Mouse (Mus musculus) limb, embryonic 14.5 days (tissue): ENCODE measurements around the gene H2-M10.2. TPM values are rescaled to one million over a fixed set of nuclear protein-coding genes. Genes with fewer than 3 reads are reported as not detected.

Source experiments
- ATAC-seq: fragments of 200-750 bp; cut with Nextera tagmentation; 2 replicates; pipeline ENCODE4 v1.8.0; 2017; ENCODE audit warnings: low read depth, moderate number of reproducible peaks, moderate TSS enrichment; ENCODE audit not compliant: low FRiP score
- DNase-seq: peaks from one replicate; pipeline ENCODE4 v3.0.0-alpha.2; 2015; ENCODE audit warnings: low spot score
- H3K27ac ChIP-seq: fragments of 300-500 bp; sonication (generic); replicated peaks from 2 replicates; pipeline ENCODE4 v1.5.1; 2014; ENCODE audit warnings: low read depth, mild to moderate bottlenecking, low read length, moderate library complexity, mixed read lengths
- H3K27me3 ChIP-seq: fragments of 300-500 bp; sonication (generic); 2 replicates; pipeline ENCODE4 v1.6.1; 2014; ENCODE audit warnings: low read length, mixed read lengths; ENCODE audit not compliant: control insufficient read depth, insufficient read depth
- H3K36me3 ChIP-seq: fragments of 300-500 bp; sonication (generic); 2 replicates; pipeline ENCODE4 v1.6.1; 2014; ENCODE audit warnings: mild to moderate bottlenecking, low read length, moderate library complexity, mixed read lengths; ENCODE audit not compliant: control insufficient read depth, insufficient read depth
- H3K4me1 ChIP-seq: fragments of 300-500 bp; sonication (generic); 2 replicates; pipeline ENCODE4 v1.6.1; 2014; ENCODE audit warnings: antibody characterized with exemption, low read length, mixed read lengths; ENCODE audit not compliant: control insufficient read depth, insufficient read depth
- H3K4me2 ChIP-seq: fragments of 300-500 bp; sonication (generic); replicated peaks from 2 replicates; pipeline ENCODE4 v1.6.1; 2014; ENCODE audit warnings: low read depth, mild to moderate bottlenecking, low read length, moderate library complexity; ENCODE audit not compliant: severe bottlenecking
- H3K4me3 ChIP-seq: fragments of 300-500 bp; sonication (generic); replicated peaks from 2 replicates; pipeline ENCODE4 v1.5.1; 2014; ENCODE audit warnings: low read length
- H3K9ac ChIP-seq: fragments of 300-500 bp; sonication (generic); 2 replicates; pipeline ENCODE4 v1.6.1; 2014; ENCODE audit warnings: mild to moderate bottlenecking, low read depth, low read length, moderate library complexity; ENCODE audit not compliant: severe bottlenecking
- H3K9me3 ChIP-seq: fragments of 300-500 bp; sonication (generic); 2 replicates; pipeline ENCODE4 v1.6.1; 2016; ENCODE audit warnings: low read length; ENCODE audit not compliant: control insufficient read depth
- POLR2A ChIP-seq: fragments of 200-500 bp; IDR thresholded peaks from 2 replicates; pipeline ENCODE4 v1.8.0; 2012; ENCODE audit warnings: inconsistent platforms, mild to moderate bottlenecking, moderate library complexity, borderline replicate concordance; ENCODE audit not compliant: insufficient read depth, insufficient read length; ENCODE audit errors: extremely low read depth
- WGBS: fragments of 180-500 bp; shearing (Covaris S2); extraction: QIAGEN DNeasy Blood & Tissue Kit; methylation state at CpG from one replicate; pipeline ENCODE4 v1.1.7; 2014; 5-methylcytosine and 5-hydroxymethylcytosine counted together
- polyA plus RNA-seq, 2 experiments: library from polyadenylated mRNA; depleted of rRNA in 1 of 2; stranded (reverse) in 1 of 2; unstranded in 1 of 2; fragments of >200 nt; fragmentation: Nextera tagmentation in 1 of 2; extraction: Ambion mirVana in 1 of 2; gene quantifications; 2 replicates each; pipeline versions ENCODE4 v1.2.1 to v1.2.3; 2012 to 2014

Gene H2-M10.2
- polyA plus RNA-seq (2012; rRNA removed) (not detected in 2 replicates), polyA plus RNA-seq (2014; fragmentation: Nextera tagmentation; extraction: Ambion mirVana) (not detected in 2 replicates)

DNA sequence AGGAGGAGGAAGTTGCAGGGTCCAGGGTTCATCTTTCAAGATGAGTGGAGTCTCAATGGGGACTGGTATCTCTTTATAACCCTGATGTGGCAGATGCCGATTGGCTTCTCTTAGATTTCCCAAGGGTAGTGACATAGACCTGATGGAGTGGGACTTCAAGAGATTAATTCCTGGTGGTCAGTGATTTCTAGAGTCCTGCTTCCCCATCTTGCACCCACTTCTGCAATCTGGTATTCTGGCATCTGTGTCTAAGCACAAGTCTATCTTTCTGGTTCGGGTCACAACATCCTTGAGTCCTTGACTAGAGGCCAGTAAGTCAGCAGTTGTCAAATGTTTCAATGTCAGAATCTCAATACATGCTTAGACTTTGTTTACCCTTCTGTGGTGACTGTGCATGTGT is at the start of gene H2-M10.2:
TSS of gene H2-M10.2 (minus strand) at position 101 of the 400 bp plus-strand sequence.
- 86% methylated on average over 2 of the region's 2 CpGs for WGBS
- H3K9me3 ChIP-seq: peaks cover 10% of the 10 kb centered on the region; the same call in 1 of the 2 replicates
- DNase-seq (no peak), ATAC-seq (no peak)
- no peak within 1 kb of the TSS for H3K9ac ChIP-seq
- no peak within 1 kb of the TSS for H3K4me2 ChIP-seq
- H3K36me3 ChIP-seq: peaks cover 8% of the 10 kb centered on the region
- H3K27me3 ChIP-seq: no peaks in the 10 kb centered on the region
- no peaks in the 10 kb centered on the region for H3K4me1 ChIP-seq
- TF ChIP-seq POLR2A: no peak
- H3K4me3 ChIP-seq: no peak within 1 kb of the TSS
- H3K27ac ChIP-seq: no peak within 1 kb of the TSS

- TF ChIP-seq POLR2A: no peak
- no peak for DNase-seq
- Histone ChIP-seq H3K36me3 (no peaks in the 10 kb centered on the region), H3K4me3 (no peak within 1 kb of the TSS), H3K4me1 (no peaks in the 10 kb centered on the region), H3K27ac (no peak within 1 kb of the TSS), H3K27me3 (no peaks in the 10 kb centered on the region), H3K9ac (no peak within 1 kb of the TSS), H3K9me3 (no peaks in the 10 kb centered on the region), H3K4me2 (no peak within 1 kb of the TSS)
- 82% methylated on average over 4 of the region's 4 CpGs for WGBS
- ATAC-seq: no peak
These were observed 39.8 kb upstream of the H2-M10.2 start, which contains the start of gene H2-M10.1 for GRCm38 (mm10) chr17:36326055-36326454. Gene H2-M10.1, minus strand, starts transcription at chr17:36326155.

- Histone ChIP-seq H3K27me3 (no peaks in the 10 kb centered on the region), H3K9me3 (no peaks in the 10 kb centered on the region), H3K27ac (no peak overlapping the region), H3K4me3 (peak overlapping the region; percentile 49), H3K4me2 (peak overlapping the region; percentile 67), H3K4me1 (peaks cover 3% of the 10 kb centered on the region; the same call in 1 of the 2 replicates), H3K9ac (peak overlapping the region; percentile 52; the same call in 1 of the 2 replicates), H3K36me3 (no peaks in the 10 kb centered on the region)
- DNase-seq (no peak), ATAC-seq (no peak)
- 18% methylated on average over 5 of the region's 5 CpGs for WGBS
- no peak for TF ChIP-seq POLR2A
These were observed 29.5 kb upstream of the H2-M10.2 start for GRCm38 (mm10) chr17:36315689-36316253.

DNA sequence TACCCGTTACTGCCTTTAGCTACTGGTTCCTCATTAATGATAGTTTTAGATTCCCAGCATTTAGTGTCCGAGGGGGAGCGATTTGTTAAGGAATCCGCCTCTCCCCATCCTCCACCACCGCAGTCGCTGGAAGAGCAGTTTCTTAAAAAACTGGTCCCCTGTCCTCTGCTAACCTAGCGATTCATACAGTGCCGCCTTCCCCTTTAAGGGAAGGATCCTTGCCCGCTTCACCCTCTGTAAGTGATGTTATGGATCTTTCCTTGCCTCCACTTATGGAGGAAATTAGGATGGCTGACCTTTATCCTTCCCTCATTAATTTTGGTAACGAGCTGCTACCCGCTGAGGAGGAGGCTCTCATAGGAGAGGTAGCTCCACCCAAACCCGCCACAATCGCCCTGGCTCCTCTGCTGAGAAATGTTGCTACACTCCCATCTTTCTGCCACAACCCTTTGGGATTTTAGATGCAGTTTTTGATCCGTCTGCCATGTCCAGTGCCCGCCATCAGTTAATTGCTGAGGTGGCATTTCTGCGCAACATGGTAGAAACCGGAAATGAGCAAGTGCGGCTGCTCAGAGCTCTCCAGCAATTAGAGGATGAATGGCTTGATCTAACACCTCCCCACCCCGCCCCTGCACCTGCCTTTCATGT is 28.9 kb upstream of the H2-M10.2 start:
- TF ChIP-seq POLR2A: no peak
- Histone ChIP-seq H3K27ac (no peak overlapping the region), H3K36me3 (no peaks in the 10 kb centered on the region), H3K27me3 (no peaks in the 10 kb centered on the region), H3K9me3 (no peaks in the 10 kb centered on the region), H3K4me2 (peak overlapping the region; percentile 67), H3K4me3 (peak overlapping the region; percentile 49), H3K4me1 (peaks cover 3% of the 10 kb centered on the region; the same call in 1 of the 2 replicates), H3K9ac (peak overlapping the region; percentile 52)
- ATAC-seq (peak; percentile 47; the same call in 1 of the 2 replicates), DNase-seq (peak; percentile 9)
- 2% methylated on average over 19 of the region's 19 CpGs for WGBS

DNA sequence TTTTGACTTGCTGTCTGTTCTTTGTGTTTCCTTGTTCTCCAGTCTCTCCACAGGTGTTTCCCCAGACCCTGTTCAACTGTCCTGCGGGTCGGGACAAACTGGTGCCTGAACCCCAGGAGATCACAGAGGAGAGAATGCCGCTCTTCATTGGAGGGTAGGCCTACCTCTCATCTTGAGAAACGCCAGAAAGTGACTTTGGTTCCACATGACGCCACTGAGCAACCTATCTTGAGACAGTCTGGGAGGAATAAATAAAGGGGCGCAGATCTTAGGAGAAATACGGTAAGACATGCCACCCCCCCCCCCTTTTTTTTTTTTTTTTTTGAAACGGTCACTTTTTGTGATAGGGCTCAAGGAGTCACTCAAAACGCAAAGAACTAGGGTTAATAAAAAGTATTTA is 28.2 kb upstream of the H2-M10.2 start:
- H3K4me2 ChIP-seq: peak overlapping the region; percentile 67
- TF ChIP-seq POLR2A: no peak
- H3K4me1 ChIP-seq: peaks cover 3% of the 10 kb centered on the region; the same call in 1 of the 2 replicates
- no peaks in the 10 kb centered on the region for H3K27me3 ChIP-seq
- DNase-seq (peak; percentile 17), ATAC-seq (no peak)
- H3K9me3 ChIP-seq: no peaks in the 10 kb centered on the region
- no peaks in the 10 kb centered on the region for H3K36me3 ChIP-seq
- H3K4me3 ChIP-seq: peak overlapping the region; percentile 49
- no peak overlapping the region for H3K27ac ChIP-seq
- WGBS: 5% methylated on average over 9 of the region's 9 CpGs
- H3K9ac ChIP-seq: peak overlapping the region; percentile 52; the same call in 1 of the 2 replicates
